Mouse (Mus musculus): ENCODE measurements around the gene Ccng2.

Ccng2 gene

DNA sequence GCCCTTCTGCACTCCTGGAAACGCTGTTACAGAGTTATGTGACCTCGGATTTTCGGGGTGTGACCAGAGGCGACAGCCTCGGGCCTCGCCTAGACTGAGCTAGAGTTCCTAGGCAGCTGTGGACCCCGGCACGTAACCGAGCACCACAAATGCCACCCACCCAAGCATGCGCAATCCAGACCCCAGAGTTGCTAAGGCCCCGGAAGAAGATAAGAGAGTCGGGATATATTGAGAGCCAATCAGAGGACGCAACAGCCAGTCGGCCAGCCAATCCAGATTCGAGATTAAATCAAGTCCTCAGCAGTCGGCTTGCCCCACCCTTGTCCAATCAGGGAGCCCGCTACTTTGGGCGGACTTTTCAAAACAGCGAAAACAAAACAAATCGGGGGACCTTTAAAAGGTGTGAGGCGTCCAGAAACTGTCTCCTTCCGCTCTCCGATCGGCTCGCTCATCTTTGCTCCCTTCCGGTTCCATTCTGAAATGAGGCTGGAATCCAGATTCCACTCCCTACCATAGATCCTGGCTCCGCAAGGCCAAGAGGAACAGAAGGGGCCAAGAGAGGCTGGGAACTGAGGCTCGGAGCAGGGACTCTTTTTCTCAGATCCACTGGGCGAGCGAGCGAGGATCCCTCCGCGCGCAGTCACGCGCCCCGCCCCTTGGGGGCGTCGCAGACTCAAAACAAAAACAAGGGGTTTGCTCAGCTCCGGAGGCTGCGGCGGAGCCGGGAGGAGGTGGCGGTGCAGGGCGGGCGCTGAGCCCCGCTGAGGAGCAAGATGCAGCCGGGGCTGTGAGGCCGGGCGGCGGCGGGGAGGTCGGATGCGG, at the start of gene Ccng2:
Gene Ccng2 (plus strand): TSS at position 375 of the 822 bp plus-strand sequence.
- DNase-seq (ENCODE audit: low spot score): peak; percentile 97

DNA sequence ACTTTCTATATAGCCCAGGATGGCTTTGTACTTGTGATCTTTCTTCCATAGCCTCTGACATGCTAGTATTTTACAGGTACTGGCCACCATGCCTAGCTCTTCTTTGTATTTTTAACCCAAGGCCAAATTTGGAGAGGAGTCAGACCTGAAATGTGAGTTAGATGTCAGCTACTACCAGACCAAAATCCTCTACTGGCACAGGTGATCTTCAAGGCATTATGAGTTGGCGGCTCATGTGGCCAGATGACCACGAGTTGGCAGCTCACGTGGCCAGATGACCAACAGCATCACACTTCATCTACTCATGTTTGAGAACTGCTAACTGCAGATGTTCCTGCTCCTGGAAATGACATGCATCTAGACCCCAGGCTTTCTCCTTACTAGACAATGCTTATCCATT, 48.7 kb upstream of the Ccng2 start:
- DNase-seq (ENCODE audit: low spot score): no peak

DNA sequence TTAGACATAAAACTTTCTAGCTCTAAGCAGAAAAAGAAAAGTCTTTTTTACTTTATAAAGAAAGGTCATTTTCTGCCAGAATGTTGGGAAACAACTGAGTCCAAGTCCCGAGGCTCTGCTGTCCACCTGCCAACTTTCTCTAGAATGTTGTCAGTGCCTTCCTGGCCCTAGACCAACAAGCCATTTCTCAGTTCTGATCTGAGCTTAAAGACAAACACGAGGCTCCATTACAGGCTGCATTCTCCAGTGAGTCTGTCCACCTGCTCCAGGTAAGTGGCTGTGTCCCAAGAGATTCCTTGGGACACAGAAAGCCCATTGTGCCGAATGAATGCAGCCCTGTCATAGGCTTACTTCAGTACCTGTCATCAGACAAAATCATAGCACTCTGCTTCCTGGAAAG, 45.4 kb upstream of the Ccng2 start:
- no peak for DNase-seq (ENCODE audit: low spot score)

DNA sequence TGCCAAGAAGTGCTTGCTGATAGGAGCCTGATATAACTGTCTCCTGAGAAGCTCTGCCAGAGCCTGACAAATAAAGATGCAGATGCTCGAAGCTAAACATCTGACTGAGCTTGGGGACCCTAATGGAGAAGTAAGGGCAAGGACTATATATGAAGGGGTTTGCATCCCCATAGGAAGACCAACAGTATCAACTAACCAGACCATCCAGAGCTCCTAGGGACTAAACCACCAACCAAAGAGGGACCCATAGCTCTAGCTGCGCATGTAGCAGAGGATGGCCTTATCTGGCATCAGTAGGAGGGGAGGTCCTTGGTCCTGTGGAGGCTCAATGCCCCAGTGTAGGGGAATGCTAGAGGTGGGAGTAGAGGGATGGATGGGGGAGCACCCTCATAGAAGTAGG, 42.5 kb upstream of the Ccng2 start:
- DNase-seq (ENCODE audit: low spot score): no peak

DNA sequence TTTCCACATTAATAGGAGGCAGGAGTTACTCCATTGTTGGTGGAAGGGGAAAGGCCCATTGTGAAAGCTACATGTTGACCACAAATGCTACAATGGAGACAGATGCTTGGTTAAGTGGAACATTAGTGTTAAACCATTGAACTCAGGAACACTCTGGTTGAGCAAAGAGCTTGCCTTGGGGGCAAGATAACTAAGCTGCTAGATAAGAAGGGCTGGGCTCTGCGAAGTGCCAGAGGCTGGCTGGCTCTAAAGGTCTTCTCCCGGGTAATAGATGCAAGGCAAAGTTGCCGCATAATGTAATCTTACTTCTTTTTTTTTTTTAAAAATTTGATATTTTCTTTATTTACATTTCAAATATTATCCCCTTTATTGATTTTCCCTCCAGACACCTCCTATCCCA, 39.9 kb upstream of the Ccng2 start:
- DNase-seq (ENCODE audit: low spot score): no peak

DNA sequence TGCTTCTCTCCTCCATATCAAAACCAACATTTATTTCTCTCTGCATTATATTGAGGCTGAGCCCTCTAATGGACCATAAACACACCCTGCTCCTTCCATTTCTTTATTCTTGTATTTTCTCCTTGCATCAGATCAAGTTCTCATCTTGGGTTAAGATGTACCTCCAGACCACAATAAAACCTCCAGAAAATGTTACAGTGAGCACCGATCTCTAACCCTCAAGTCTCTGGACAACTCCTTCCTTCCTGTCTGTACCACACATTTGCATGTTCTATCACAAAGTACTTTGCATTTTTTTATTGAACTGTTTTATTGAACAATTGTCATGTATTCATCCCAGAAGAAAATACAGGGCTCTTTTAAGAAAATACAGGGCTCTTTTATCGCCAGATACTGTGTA, 37.5 kb upstream of the Ccng2 start:
- DNase-seq (ENCODE audit: low spot score): no peak

DNA sequence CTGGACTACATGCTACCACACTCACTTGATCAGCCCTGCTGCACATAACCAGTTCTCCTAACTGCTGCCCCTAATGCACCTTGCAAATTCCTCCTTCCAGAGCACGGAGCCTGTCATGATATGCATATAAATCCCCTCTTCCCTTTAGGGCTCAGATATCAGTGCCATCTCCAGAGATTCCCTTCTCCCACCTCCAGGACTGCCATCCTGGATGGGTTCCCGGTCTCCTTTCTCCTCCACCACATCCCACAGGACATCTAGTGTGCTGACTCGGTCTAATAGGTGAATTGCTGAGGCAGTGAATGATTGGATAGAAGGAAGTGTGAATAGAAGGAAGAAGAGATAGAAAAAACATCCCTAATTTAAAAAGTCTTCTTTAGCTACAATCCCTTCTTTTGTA, 35.3 kb upstream of the Ccng2 start:
- DNase-seq (ENCODE audit: low spot score): no peak

DNA sequence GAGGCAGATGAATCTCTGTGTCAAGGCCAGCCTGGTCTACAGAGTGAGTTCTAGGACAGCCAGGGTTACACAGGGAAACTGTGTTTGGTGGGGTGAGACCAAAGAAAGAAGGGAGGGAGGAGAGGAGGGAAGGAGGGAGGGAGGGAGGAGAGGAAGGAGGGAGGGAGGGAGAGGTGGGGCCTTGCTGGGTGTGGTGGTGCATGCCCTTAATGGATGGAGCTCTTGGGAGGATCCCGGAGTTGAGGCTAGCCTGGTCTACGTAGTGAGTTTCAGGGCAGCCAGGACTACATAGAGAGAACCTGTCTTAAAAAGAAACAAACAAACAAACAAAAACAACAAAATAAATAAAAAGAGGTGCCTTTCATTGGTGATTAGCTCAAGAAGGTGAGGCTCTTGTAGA, 34.2 kb upstream of the Ccng2 start:
- DNase-seq (ENCODE audit: low spot score): no peak

DNA sequence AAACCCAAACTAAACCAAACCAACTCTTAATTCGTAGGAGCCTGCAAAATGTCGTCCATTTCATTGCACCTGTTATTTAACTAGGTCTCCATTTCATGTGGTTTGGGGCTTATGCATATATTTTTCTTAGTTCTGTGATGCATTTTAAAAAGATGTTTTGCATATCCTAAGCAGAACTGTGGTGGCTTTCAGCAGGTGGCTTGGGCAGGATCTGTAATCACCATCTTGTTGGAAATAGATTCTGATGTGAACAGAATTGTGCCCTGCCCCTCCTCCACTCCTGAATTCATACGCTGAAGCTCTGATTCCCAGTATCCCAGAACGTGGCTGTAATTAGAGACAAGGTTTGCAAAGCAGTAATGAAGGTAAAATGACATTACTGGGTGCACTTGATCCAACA, 32.9 kb upstream of the Ccng2 start:
- no peak for DNase-seq (ENCODE audit: low spot score)

DNA sequence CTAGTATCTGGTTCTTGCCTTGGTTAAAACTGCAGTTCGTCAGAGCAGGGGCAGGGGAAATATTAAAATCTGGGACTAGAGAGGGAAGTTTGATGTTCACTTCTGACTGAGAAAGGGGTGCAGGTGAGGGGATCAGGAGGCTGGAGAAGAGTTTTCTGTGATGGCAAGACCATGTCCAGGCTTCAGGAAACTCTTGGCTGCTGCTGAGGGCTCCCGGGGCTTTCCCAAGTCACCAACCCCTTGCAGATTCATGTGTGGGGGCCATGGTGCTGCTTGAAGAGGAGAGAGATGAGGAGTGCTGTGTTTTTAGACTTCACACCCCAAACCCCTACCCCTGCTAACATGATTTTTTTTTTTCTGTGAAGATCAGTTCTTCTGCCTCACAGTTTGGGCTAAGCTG, 32.5 kb upstream of the Ccng2 start:
- DNase-seq (ENCODE audit: low spot score): no peak

DNA sequence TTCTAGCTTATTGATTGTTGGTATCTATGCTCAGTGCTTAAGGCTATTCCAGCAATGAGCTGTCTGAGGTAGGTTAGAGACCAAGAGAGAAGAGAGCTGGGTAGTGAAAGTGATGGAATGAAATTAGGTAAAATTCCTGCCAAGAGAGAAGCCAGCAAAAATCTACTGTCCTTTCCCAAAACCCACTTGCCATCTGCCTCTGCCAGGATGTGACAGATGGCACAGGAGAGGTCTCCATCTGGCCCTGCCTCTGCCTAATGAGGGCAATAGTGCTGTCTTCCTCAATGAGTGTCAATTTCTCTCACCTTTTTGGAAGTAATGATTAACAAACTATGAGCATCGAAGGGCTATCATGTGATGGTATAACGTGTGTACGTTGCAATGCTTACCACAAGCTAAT, 31.2 kb upstream of the Ccng2 start:
- peak; percentile 65 for DNase-seq (ENCODE audit: low spot score)

DNA sequence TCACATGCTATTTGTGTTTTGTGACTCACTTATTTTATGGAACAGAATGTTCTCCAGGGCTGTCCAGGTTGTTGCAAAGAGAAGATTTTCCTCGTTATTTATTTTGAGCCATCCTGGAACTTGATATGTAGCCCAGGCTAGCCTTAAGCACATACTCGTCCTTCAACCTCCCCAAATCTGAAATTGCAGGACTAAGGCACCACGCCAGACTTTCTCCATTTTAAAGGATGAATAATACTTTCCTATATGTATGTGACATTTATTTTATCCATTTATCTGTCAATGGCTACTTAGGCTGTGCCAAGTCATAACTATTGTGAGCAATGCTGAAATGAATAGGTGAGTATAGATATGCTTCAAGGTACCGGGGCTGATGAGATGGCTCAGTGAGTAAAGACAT, 30.5 kb upstream of the Ccng2 start:
- DNase-seq (ENCODE audit: low spot score): no peak

DNA sequence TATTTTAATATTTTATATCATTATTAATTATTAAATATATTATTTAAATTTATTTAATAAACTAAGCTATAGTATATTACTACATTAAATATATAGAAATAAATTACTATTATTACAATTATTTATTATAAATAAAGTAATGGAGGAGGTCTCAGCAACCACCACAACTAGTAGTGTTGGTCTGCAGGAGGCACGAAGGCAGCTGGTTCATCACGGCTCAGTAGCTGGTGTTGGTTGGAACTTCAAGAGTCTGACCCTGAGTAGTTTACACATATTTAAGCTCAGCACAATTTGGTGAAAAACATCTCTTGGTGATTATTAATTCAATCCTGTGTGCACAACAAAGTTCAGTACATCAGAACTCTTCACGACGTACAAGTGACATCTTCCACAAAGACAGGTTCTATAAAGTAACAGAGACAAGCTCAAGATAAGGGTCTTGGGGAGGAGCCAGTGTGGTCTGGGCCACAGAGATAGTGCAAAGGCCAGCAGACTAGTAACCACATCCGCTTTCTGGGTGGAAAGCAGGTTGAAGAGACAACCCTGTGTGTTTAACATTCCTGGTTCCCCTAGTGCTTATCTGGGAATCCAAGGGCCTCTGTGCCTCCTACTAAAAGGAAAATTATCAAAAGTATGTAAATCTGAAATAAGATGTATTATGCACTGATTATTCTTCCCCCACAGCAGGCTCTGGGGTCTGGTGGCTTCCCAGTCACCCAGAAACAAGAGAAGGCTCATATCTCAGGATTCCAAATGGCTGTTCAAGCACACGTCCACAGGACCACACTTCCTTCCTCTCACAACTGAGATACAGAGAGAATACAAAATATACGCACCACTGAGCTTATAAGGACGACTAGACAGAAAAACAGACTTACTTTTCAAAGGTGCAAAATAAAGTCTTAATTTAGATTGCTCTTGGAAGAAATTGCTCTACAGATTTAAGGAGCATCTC, 27.2 kb upstream of the Ccng2 start:
- no peak for DNase-seq (ENCODE audit: low spot score)

DNA sequence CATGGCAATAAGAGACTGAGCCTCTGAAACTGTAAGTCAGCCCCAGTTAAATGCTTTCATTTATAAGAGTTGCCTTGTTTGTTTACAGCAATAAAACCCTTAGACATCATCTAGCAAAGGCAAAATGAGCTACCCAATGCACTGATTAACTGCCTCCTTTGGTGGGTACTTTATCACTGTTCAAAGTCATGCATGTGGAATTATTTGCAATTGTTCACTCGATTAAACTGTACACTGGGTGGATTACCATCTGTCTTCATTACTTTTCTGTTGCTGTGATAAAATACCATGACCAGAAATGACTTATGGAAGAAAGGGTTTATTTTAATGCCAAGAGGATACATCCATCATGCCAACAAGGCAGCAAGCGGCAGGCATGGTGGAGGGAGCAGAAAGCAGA, 21.8 kb upstream of the Ccng2 start:
- DNase-seq (ENCODE audit: low spot score): no peak

DNA sequence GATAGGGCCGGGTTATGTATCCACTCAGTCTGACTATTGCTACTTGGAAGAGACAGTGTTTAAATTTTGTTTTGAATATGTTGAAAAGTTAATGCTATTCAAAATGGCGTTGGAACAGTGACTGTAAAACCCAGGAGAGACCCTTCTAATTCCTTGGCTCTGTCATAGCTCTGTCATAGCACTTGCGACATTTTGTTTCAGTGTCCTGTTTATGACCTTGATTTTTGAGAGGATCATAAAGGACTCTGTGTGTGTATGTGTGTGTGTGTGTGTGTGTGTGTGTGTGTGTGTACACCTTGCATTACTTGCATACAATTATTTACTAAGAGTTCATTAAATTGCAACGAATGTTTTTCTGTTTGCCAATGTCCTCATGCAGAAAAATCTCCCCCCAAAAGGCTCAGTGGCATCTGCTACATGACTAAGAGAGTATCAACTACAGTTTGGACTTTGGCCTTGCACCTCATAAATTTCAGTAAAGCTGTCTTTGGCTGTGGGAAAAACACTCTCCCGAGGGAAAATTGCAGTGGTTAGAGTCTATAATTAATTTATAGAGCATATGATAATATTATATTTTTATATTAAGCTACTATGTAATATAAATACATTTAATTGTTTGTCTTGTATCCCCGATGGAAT, 17.0 kb upstream of the Ccng2 start:
- no peak for DNase-seq (ENCODE audit: low spot score)

DNA sequence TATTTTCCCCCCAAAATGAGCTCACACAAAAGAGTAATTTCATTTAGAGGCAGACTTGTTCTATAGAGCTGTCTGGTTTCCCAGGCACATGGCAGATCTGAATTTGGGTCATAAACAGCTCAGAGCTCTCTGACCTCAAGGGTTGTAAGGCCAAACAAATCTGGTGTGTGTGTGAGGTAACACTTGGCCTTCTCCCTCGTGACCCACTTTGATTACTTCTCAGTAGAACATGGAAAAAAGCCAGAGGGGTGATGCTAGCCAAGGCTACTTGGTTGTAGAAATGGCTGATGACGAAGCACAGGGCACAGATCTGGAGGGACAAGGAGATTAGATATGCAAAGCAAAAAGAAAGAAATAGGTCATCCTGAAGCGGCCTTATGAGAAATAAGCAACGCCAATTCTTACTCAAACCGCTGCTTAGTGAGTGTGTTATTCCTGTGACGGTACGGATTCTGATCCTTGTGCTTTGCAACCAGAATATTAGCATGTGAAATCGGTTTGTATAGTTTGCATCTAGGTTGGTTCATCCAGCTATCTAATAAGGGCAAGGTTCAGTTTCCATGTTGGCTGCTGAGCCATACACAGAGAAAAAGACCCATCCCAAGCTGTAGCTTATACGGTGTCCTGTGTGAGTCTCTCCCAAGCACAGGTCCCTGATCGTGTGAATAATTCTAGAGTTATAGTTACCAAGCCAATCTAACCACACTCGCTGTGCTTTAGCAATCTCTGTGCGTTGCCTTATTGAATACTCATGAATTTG, 15.9 kb upstream of the Ccng2 start:
- DNase-seq (ENCODE audit: low spot score): no peak

DNA sequence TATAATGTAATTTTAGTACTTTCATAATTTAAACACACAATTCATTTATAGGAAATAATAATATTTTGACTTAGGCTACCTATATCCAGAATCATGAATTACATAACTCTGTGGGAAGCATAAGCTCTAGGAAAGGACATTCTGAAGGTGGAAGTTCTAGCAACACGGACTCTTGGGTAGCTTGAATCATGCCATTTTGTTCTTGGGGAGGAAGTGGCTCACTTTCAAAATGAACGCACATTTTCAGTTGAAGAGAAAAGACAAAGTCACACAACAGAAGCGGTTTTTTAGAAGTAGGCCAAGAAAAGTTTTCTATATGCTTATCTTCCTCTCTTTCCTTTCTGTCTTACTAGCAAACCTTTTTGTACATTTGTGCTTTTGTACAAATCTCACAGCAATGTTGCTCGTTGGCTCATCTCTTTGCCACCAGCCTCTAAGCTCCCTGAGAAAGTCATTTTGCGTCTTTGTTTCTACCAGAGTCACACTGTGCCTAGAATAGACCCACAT, 11.2 kb upstream of the Ccng2 start:
- no peak for DNase-seq (ENCODE audit: low spot score)

DNA sequence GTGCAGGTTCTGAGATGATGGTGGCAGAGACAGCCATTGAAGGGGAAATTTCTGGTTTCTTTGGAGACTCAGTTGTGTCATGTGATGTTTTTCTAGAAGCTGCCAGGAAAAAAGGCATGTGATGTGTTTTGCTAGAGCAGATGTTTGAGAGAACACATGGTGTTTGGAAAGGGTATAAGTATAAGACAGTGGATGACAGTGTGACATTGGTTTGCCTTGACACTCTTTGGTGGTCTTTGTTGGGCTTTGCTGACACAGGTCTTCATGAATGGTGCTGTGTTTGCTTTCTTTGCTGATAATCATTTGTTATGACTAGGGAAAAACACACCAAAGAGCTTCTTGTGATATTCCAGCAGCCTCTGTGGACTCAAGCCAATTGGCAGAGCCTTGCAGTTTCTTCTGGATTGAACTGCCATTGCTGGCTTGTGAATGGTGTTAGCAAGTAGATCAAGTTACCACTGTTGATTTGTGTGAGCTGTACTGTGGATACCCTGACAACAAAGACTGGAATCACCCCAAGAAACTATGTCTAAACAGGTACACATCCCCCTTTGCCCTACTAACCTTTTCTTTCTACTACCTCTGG, 10.1 kb upstream of the Ccng2 start:
- no peak for DNase-seq (ENCODE audit: low spot score)

DNA sequence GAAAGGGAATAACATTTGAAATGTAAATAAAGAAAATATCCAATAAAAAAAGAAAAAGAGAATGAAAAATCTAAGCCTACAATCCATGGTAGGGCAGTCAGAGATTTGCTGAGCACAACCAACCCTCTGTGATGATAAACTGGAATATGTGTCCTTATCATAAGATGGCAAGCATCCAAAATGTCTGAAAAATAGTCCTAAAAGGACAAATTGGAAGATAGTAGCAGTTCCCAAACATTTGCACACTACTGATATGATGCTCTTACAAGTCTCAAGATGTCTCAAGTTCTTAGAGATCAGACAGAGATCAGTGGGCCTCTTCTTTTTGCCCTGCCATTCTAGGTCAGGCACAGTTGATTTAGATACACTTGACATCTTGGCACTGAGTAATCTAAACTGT, 7.7 kb upstream of the Ccng2 start:
- no peak for DNase-seq (ENCODE audit: low spot score)

DNA sequence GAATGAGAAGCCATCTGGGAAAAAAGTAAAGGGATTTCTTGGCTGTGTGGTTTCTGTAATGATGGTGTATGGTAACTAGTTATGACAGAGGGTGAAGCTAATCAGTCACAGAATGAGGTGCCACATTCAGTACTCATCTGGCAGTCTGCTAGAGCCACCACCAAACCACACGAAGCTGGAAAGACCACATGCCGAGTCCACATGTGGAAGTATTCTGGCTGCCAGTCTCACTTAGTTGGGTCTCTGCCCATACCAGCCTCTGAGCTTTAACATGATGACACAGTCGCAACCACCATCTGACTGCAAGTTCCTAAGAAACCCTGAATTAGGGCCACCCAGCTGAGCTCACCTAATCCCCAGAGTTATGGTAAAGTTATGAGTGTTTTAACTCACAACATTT, 6.1 kb upstream of the Ccng2 start:
- DNase-seq (ENCODE audit: low spot score): no peak

DNA sequence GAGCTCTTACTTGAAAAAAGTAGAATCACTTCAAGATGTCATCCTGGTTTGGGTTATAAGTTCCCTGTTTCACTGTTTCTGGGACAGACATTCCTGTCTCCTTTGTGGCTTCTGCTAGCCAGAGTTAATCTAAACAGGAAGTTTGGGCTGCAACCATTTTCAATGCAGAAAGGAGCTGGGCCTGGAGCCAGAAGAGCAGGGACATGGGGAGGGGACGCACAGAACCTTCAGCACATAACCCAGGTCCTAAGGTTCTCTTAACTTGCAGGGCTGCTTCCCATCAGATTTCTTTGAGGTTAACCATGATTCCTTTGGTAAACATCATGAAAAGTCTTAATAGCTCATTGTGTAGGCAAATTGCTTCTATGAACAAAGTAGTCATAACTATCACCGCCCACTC, 4.3 kb upstream of the Ccng2 start:
- no peak for DNase-seq (ENCODE audit: low spot score)

Data from layer of hippocampus, adult 9-10 months (tissue).